Mouse (Mus musculus) R1 (cell line): ENCODE data around the gene Clgn.
"Not testable (repeated sequence)": the region's sequence is repeated elsewhere in the genome, so short reads cannot be mapped to it uniquely, and the experiment has no call there.

Experiments used
- DNase-seq: peaks from one replicate; pipeline ENCODE4 v3.0.0-alpha.2; 2018; ENCODE audit warnings: low read depth, low spot score

Gene Clgn

GRCm38 (mm10) chr8:83423032-83423825, 33.6 kb downstream of the Clgn start:
- no peak for DNase-seq

GRCm38 (mm10) chr8:83425202-83425601, 35.5 kb downstream of the Clgn start:
- no peak for DNase-seq

- DNase-seq, result peak; percentile 84
Observed at GRCm38 (mm10) chr8:83426104-83426759, 36.6 kb downstream of the Clgn start.

GRCm38 (mm10) chr8:83426949-83427348, 37.3 kb downstream of the Clgn start:
- DNase-seq, result no peak

- not testable (repeated sequence) for DNase-seq
Observed at GRCm38 (mm10) chr8:83428621-83429020, 39.0 kb downstream of the Clgn start.

- DNase-seq, result peak; percentile 90
Observed at GRCm38 (mm10) chr8:83429071-83429524, 39.4 kb downstream of the Clgn start.

- no peak for DNase-seq
Observed at GRCm38 (mm10) chr8:83437077-83437476, 47.4 kb downstream of the Clgn start.

- no peak for DNase-seq
Observed at GRCm38 (mm10) chr8:83441656-83442242, 52.1 kb downstream of the Clgn start.

GRCm38 (mm10) chr8:83442243-83443051, 52.8 kb downstream of the Clgn start:
- peak; percentile 99 for DNase-seq

GRCm38 (mm10) chr8:83443052-83443400, 53.4 kb downstream of the Clgn start:
- DNase-seq, result no peak

GRCm38 (mm10) chr8:83449960-83450359, 60.3 kb downstream of the Clgn start:
- peak; percentile 72 for DNase-seq

- DNase-seq, result no peak
Observed at GRCm38 (mm10) chr8:83451056-83451455, 61.4 kb downstream of the Clgn start.

GRCm38 (mm10) chr8:83457121-83457520, 67.5 kb downstream of the Clgn start:
- DNase-seq, result peak; percentile 8

- DNase-seq, result no peak
Observed at GRCm38 (mm10) chr8:83458222-83458621, 68.6 kb downstream of the Clgn start, which contains the start of gene Scoc. Gene Scoc (minus strand): TSS chr8:83458391.

GRCm38 (mm10) chr8:83459606-83460005, 69.9 kb downstream of the Clgn start:
- no peak for DNase-seq
